Mouse (Mus musculus): ENCODE results near the gene Hs2st1.

DNA sequence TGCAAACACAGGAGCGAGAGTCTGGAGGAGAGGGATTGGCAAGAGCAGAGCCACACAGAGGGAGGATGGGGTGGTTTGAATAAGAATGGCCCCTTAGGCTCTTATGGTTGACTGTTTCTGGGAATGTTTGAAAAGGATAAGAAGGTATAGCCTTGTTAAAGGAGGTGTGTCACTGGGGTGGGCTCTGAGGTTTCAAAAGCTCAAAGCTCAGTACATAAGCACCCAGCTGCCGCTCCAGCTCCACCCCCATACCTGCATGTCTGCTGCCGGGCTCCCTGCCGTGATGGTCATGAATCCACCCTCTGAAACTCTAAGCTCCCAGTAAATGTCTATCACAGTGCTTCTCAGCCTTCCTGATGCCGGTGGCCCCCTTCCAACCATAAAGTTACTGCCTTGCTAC lies 40.8 kb upstream of the Hs2st1 start:
- TF ChIP-seq POLR2A (IDR thresholded peaks at IDR 0.05; ENCODE audit: control insufficient read depth, extremely low read depth, insufficient read depth, low read length, poor library complexity) (no peak), CTCF (IDR thresholded peaks at IDR 0.05; ENCODE audit: borderline replicate concordance, control insufficient read depth, extremely low read depth, insufficient read depth, low read length, poor library complexity) (no peak)
